Comparison of ENCODE assay signal across 20 mouse cellular contexts in the genomic region with DNA sequence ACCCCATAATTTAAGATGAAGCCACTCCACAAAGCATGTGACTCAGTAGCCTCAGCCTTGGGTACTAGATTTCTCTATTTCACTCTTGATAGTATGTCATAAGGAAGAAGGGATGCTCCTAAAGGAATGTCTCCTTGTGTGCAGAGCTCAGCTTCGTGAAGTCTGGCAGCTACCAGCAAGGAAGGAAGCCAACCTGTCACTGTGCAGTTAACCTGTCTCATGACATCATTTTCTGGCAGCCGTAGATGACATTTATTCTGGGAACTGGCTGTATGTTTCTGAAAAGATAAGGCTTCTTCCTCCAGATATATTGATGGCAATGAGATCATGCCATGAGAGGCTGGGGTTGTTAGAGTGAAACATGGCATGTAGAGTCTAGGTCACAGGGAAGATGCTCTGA.
DNase-seq lines count a peak whose midpoint lies in the region; ATAC-seq and TF ChIP-seq lines count a peak whose summit lies in the region.
"Had no signal": no experiment of that assay in that cellular context is flagged by ENCODE, and none has a peak within 500 bp of the region (broad histone marks: within the 10 kb centered on the region; RNA-seq: fewer than 3 reads in every experiment).

No protein-coding gene starts in this region.

- peak; percentile 50 to 66 for DNase-seq in cerebellum, postnatal 10 days
- no peak for DNase-seq in cerebellum, adult 11-12 months
- DNase-seq in forebrain, embryonic 14.5 days (ENCODE audit: low spot score): peak; percentile 16
- DNase-seq in hindbrain, postnatal 0 days (ENCODE audit: low spot score): peak; percentile 10
- DNase-seq in hindbrain, embryonic 14.5 days (ENCODE audit: low spot score): no peak
- no peak for DNase-seq in kidney, adult 8-10 months
- DNase-seq: adrenal gland, postnatal 10 days; B cell, adult 2 months; cerebellum, adult 8-10 months; gastrocnemius, postnatal 10 days; heart, adult 18-20 months; heart, postnatal 10 days; heart, postnatal 4 days; kidney, adult 18-20 months had no signal

- WGBS in forebrain, embryonic 14.5 days: 89% methylated on average over 2 of the region's 2 CpGs
- 65% methylated on average over 2 of the region's 2 CpGs for WGBS in forebrain, embryonic 15.5 days
- 81% methylated on average over 2 of the region's 2 CpGs for WGBS in hindbrain, postnatal 0 days
- 87% methylated on average over 2 of the region's 2 CpGs for WGBS in hindbrain, embryonic 14.5 days

- H3K4me3 ChIP-seq in forebrain, embryonic 14.5 days (ENCODE audit: low read depth, low read length): no peak overlapping the region
- H3K4me3 ChIP-seq in forebrain, embryonic 15.5 days: no peak overlapping the region
- H3K4me3 ChIP-seq in hindbrain, postnatal 0 days (ENCODE audit: low read length): no peak overlapping the region
- no peak overlapping the region for H3K4me3 ChIP-seq in hindbrain, embryonic 14.5 days (replicated peaks; ENCODE audit: low read length)
- H3K4me3 ChIP-seq: embryonic facial prominence, embryonic 13.5 days; heart, embryonic 10.5 days; hindbrain, embryonic 12.5 days; intestine, embryonic 15.5 days; kidney, embryonic 15.5 days had no signal

- no peak for TF ChIP-seq CTCF in hindbrain, postnatal 0 days (IDR thresholded peaks at IDR 0.05; ENCODE audit: low read depth)

- H3K27ac ChIP-seq in forebrain, embryonic 14.5 days (ENCODE audit: low read depth, low read length): no peak overlapping the region
- no peak overlapping the region for H3K27ac ChIP-seq in forebrain, embryonic 15.5 days (replicated peaks)
- H3K27ac ChIP-seq in hindbrain, postnatal 0 days: no peak overlapping the region
- no peak overlapping the region for H3K27ac ChIP-seq in hindbrain, embryonic 14.5 days
- H3K27ac ChIP-seq: embryonic facial prominence, embryonic 13.5 days; heart, embryonic 10.5 days; hindbrain, embryonic 12.5 days; intestine, embryonic 15.5 days; kidney, embryonic 15.5 days had no signal

- ATAC-seq in forebrain, embryonic 14.5 days: no peak
- no peak for ATAC-seq in forebrain, embryonic 15.5 days (replicated peaks)
- ATAC-seq in hindbrain, postnatal 0 days: no peak
- no peak for ATAC-seq in hindbrain, embryonic 14.5 days (ENCODE audit: low FRiP score)
- ATAC-seq: intestine, embryonic 15.5 days had no signal

- H3K9ac ChIP-seq in forebrain, embryonic 14.5 days (ENCODE audit: low read length): no peak overlapping the region
- H3K9ac ChIP-seq in forebrain, embryonic 15.5 days (replicated peaks): no peak overlapping the region
- no peak overlapping the region for H3K9ac ChIP-seq in hindbrain, postnatal 0 days (replicated peaks; ENCODE audit: low read length)
- no peak overlapping the region for H3K9ac ChIP-seq in hindbrain, embryonic 14.5 days
- H3K9ac ChIP-seq: embryonic facial prominence, embryonic 13.5 days; hindbrain, embryonic 12.5 days; intestine, embryonic 15.5 days; kidney, embryonic 15.5 days had no signal

- H3K9me3 ChIP-seq in forebrain, embryonic 14.5 days (replicated peaks; ENCODE audit: control insufficient read depth, low read length): no peaks in the 10 kb centered on the region
- no peaks in the 10 kb centered on the region for H3K9me3 ChIP-seq in forebrain, embryonic 15.5 days
- 0 out of 2 replicates have a peak, but pooled peaks cover 3% of the 10 kb centered on the region for H3K9me3 ChIP-seq in hindbrain, postnatal 0 days (ENCODE audit: low read length)
- no peaks in the 10 kb centered on the region for H3K9me3 ChIP-seq in hindbrain, embryonic 14.5 days (ENCODE audit: control insufficient read depth, low read length)
- H3K9me3 ChIP-seq: embryonic facial prominence, embryonic 13.5 days; heart, embryonic 10.5 days; hindbrain, embryonic 12.5 days; intestine, embryonic 15.5 days; kidney, embryonic 15.5 days had no signal

- H3K4me1 ChIP-seq in forebrain, embryonic 14.5 days (ENCODE audit: control insufficient read depth, insufficient read depth, low read length): no peaks in the 10 kb centered on the region
- H3K4me1 ChIP-seq in forebrain, embryonic 15.5 days: no peaks in the 10 kb centered on the region
- H3K4me1 ChIP-seq in hindbrain, postnatal 0 days (ENCODE audit: insufficient read depth, low read length): no peaks in the 10 kb centered on the region
- H3K4me1 ChIP-seq in hindbrain, embryonic 14.5 days (replicated peaks; ENCODE audit: control insufficient read depth, insufficient read depth, low read length): no peaks in the 10 kb centered on the region
- H3K4me1 ChIP-seq: embryonic facial prominence, embryonic 13.5 days; heart, embryonic 10.5 days; hindbrain, embryonic 12.5 days; intestine, embryonic 15.5 days; kidney, embryonic 15.5 days had no signal

- H3K27me3 ChIP-seq in forebrain, embryonic 14.5 days (replicated peaks; ENCODE audit: control insufficient read depth, insufficient read depth, low read length): no peaks in the 10 kb centered on the region
- no peaks in the 10 kb centered on the region for H3K27me3 ChIP-seq in forebrain, embryonic 15.5 days
- no peaks in the 10 kb centered on the region for H3K27me3 ChIP-seq in hindbrain, postnatal 0 days (ENCODE audit: insufficient read depth, low read length)
- no peaks in the 10 kb centered on the region for H3K27me3 ChIP-seq in hindbrain, embryonic 14.5 days (ENCODE audit: control insufficient read depth, insufficient read depth, low read length)
- H3K27me3 ChIP-seq: embryonic facial prominence, embryonic 13.5 days; hindbrain, embryonic 12.5 days; intestine, embryonic 15.5 days; kidney, embryonic 15.5 days had no signal

- H3K4me2 ChIP-seq in forebrain, embryonic 14.5 days (ENCODE audit: low read length): no peak overlapping the region
- no peak overlapping the region for H3K4me2 ChIP-seq in forebrain, embryonic 15.5 days (replicated peaks)
- no peak overlapping the region for H3K4me2 ChIP-seq in hindbrain, postnatal 0 days (ENCODE audit: low read depth, low read length)
- no peak overlapping the region for H3K4me2 ChIP-seq in hindbrain, embryonic 14.5 days (replicated peaks)
- H3K4me2 ChIP-seq: embryonic facial prominence, embryonic 13.5 days; hindbrain, embryonic 12.5 days; intestine, embryonic 15.5 days; kidney, embryonic 15.5 days had no signal

- H3K36me3 ChIP-seq in forebrain, embryonic 14.5 days (ENCODE audit: control insufficient read depth, insufficient read depth, low read length): no peaks in the 10 kb centered on the region
- H3K36me3 ChIP-seq in forebrain, embryonic 15.5 days: no peaks in the 10 kb centered on the region
- H3K36me3 ChIP-seq in hindbrain, postnatal 0 days (ENCODE audit: insufficient read depth, low read length): no peaks in the 10 kb centered on the region
- H3K36me3 ChIP-seq in hindbrain, embryonic 14.5 days (replicated peaks; ENCODE audit: control insufficient read depth, insufficient read depth): no peaks in the 10 kb centered on the region
- H3K36me3 ChIP-seq: embryonic facial prominence, embryonic 13.5 days; heart, embryonic 10.5 days; hindbrain, embryonic 12.5 days; intestine, embryonic 15.5 days; kidney, embryonic 15.5 days had no signal

Comparison
In these comparisons a context has a peak if more than half of its experiments do, and no peak if none do; other contexts are left out.
1. DNase-seq: peak in cerebellum, postnatal 10 days (2 of 2), forebrain, embryonic 14.5 days (single experiment) and hindbrain, postnatal 0 days (single experiment); none in cerebellum, adult 11-12 months (single experiment), hindbrain, embryonic 14.5 days (single experiment) and kidney, adult 8-10 months (0 of 2).